Mouse (Mus musculus) adrenal gland, adult 2 months (tissue): Measurements from ENCODE around the gene Olfr323. TPM values are rescaled to one million over a fixed set of nuclear protein-coding genes. Genes with fewer than 3 reads are reported as not detected.

Experiments
- DNase-seq: peaks from one replicate; pipeline ENCODE4 v3.0.0; 2021
- polyA plus RNA-seq: library from polyadenylated mRNA; depleted of rRNA; stranded (reverse); fragments of >200 nt; gene quantifications from 2 replicates; pipeline ENCODE4 v1.2.3, GENCODE M21; 2012; rRNA removed
- total RNA-seq, 2 experiments: library from RNA; stranded (reverse); gene quantifications; 2 replicates each; pipeline ENCODE4 v1.2.3; 2021

Olfr323 gene
- total and polyA plus RNA-seq, 3 experiments = not detected

DNA sequence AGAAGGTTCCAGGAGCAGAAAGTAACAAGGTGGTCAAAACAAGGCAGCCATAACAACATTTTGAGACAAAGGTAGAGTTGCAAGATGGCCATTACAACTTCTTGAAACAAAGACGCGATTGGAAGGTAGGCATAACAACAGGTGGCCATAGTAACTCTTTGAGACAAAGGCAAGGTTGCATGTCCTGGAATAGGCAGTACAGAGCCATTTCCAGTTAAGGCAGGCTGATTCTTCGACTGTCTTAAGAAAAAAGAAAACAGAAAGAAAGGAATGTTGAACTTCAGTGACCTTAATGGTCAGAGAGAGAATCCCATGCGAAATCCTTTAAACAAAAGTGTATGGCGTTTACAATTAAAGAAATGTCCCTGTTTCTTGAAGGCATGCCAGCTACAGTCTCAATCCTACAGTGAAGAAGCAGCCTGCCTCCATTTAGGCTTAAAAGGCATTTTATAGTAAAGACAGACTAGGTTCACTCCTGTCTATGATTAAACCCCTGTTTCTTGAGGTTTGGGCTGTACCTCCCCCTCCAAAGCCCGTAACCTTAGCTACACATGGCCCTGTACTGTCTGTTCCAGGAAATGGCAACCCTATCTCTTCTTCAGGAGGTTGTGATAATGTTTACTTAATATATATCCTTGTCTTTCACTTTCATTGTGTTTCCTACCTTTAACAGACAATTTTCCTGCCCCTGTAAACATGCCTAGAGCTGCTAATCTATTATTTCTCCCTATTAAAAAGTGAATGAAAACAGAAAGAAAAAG, 27.3 kb downstream of the Olfr323 start:
- DNase-seq = no peak

DNA sequence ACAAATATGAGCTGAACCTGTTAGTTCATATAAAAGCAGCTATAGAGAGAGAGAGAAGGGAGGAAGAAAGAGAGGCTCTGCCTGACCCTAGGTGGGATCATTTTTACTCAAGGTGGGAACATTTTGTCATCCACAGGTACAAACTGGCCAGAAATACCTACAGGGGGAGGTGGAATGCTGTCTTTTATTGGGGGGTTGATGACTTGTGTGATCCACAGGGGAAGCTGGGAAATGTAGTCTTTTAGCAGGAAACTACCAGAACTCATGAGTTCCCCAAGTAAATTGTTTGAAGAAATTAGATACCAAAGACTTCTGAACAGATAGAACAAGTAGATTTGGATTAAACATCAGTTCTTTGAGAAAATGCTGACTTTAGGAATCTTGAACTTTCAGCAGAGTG, 28.2 kb downstream of the Olfr323 start:
- DNase-seq = no peak

DNA sequence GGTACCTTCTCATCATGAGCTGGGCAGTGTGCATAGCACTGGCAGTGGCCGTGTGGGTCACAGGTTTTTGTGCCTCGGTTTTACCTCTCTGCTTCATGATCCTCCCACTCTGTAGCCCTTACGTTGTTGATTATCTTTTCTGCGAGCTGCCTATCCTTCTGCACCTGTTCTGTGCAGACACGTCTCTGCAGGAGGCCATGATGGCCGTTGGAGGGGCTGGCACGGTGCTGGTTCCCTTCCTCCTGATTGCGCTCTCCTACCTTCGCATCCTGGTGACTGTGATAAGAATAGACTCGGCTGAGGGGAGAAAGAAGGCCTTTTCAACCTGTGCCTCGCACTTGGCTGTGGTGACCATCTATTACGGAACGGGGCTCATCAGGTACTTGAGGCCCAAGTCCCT, 32.5 kb downstream of the Olfr323 start:
- no peak for DNase-seq

DNA sequence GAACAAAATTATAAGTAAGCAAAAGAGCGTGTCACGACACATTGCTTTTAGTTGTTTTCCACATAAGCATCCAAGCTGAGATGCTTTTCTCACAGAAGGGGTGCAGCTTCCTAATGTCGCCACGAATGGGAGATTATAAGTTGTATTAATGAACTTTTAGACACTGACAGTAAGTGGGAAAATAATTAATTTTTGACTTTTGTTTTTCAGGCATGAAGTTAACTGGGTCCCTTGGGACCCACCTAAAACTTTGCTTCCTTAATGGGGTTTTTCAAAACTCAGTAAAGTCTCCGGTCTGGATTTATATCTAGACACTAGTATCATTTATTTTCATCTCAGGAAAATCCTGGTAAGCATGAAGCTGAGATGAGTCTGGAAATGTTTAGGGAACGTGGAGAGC, 35.5 kb downstream of the Olfr323 start, which contains the start of gene Olfr324:
Olfr324 (plus strand) TSS at position 301 of the 400 bp plus-strand sequence.
- no peak for DNase-seq

GRCm38 (mm10) chr11:58588620-58589250, 41.6 kb downstream of the Olfr323 start:
- no peak for DNase-seq

GRCm38 (mm10) chr11:58587898-58588348, 42.4 kb downstream of the Olfr323 start:
- peak; percentile 39 for DNase-seq

GRCm38 (mm10) chr11:58578636-58579035, 51.7 kb downstream of the Olfr323 start:
- DNase-seq = no peak

- DNase-seq = no peak
Measured at GRCm38 (mm10) chr11:58577430-58577829, 52.9 kb downstream of the Olfr323 start, which contains the start of gene Olfr325. Gene Olfr325, plus strand, starts transcription at chr11:58577730.

Other genes with a start within 250 kb of the Olfr323 start
- not detected for gene 1810065E05Rik, start 209.4 kb downstream of the Olfr323 start, total RNA-seq
- gene 1810065E05Rik, start 209.4 kb downstream of the Olfr323 start, polyA plus RNA-seq = not detected in 2 replicates
- gene Gm12253, start 197.9 kb downstream of the Olfr323 start, total RNA-seq = not detected
- not detected in 2 replicates for gene Gm12253, start 197.9 kb downstream of the Olfr323 start, polyA plus RNA-seq
- not detected for gene Lypd9, start 177.6 kb downstream of the Olfr323 start, total RNA-seq
- gene Lypd9, start 177.6 kb downstream of the Olfr323 start, polyA plus RNA-seq = not detected in 2 replicates
- gene Olfr30, start 168.2 kb downstream of the Olfr323 start, total RNA-seq = not detected
- gene Olfr30, start 168.2 kb downstream of the Olfr323 start, polyA plus RNA-seq = not detected in 2 replicates
- not detected for gene Olfr332, start 137.9 kb downstream of the Olfr323 start, total RNA-seq
- gene Olfr332, start 137.9 kb downstream of the Olfr323 start, polyA plus RNA-seq = not detected in 2 replicates
- gene Olfr331, start 127.9 kb downstream of the Olfr323 start, total RNA-seq = not detected
- not detected in 2 replicates for gene Olfr331, start 127.9 kb downstream of the Olfr323 start, polyA plus RNA-seq
- 1 to 10 TPM in 1 of 2 experiments, under 1 TPM in 1; 0.41 to 1.0 TPM for gene Olfr330, start 95.7 kb downstream of the Olfr323 start, total RNA-seq
- 0.95 and 3.2 TPM in 2 replicates for gene Olfr330, start 95.7 kb downstream of the Olfr323 start, polyA plus RNA-seq
- gene Olfr329-ps, start 84.1 kb downstream of the Olfr323 start, total RNA-seq = 1 to 10 TPM in 1 of 2 experiments, under 1 TPM in 1; 0.62 to 1.4 TPM
- gene Olfr329-ps, start 84.1 kb downstream of the Olfr323 start, polyA plus RNA-seq = 0.69 and 1.0 TPM in 2 replicates
- gene Olfr328, start 74.9 kb downstream of the Olfr323 start, total RNA-seq = under 1 TPM in 1 of 2 experiments, not detected in 1; 0.24 TPM
- not detected in 2 replicates for gene Olfr328, start 74.9 kb downstream of the Olfr323 start, polyA plus RNA-seq
- not detected for gene Olfr224, start 59.9 kb downstream of the Olfr323 start, total RNA-seq
- not detected in 2 replicates for gene Olfr224, start 59.9 kb downstream of the Olfr323 start, polyA plus RNA-seq
- not detected for gene Olfr325, start 52.8 kb downstream of the Olfr323 start, total RNA-seq
- gene Olfr325, start 52.8 kb downstream of the Olfr323 start, polyA plus RNA-seq = not detected in 2 replicates
- not detected for gene Olfr324, start 35.4 kb downstream of the Olfr323 start, total RNA-seq
- not detected in 2 replicates for gene Olfr324, start 35.4 kb downstream of the Olfr323 start, polyA plus RNA-seq
- gene 2210407C18Rik, start 14.4 kb downstream of the Olfr323 start, total RNA-seq = not detected
- 0.17 TPM in 1 of 2 replicates, not detected in the other for gene 2210407C18Rik, start 14.4 kb downstream of the Olfr323 start, polyA plus RNA-seq
- not detected for gene Trim58, start 10.0 kb upstream of the Olfr323 start, total RNA-seq
- gene Trim58, start 10.0 kb upstream of the Olfr323 start, polyA plus RNA-seq = not detected in 2 replicates
- not detected for gene Olfr322, start 28.3 kb upstream of the Olfr323 start, total RNA-seq
- not detected in 2 replicates for gene Olfr322, start 28.3 kb upstream of the Olfr323 start, polyA plus RNA-seq
- gene Olfr320, start 50.6 kb upstream of the Olfr323 start, total RNA-seq = not detected
- not detected in 2 replicates for gene Olfr320, start 50.6 kb upstream of the Olfr323 start, polyA plus RNA-seq
- not detected for gene Olfr319, start 68.7 kb upstream of the Olfr323 start, total RNA-seq
- not detected in 2 replicates for gene Olfr319, start 68.7 kb upstream of the Olfr323 start, polyA plus RNA-seq
- not detected for gene Olfr318, start 93.5 kb upstream of the Olfr323 start, total RNA-seq
- not detected in 2 replicates for gene Olfr318, start 93.5 kb upstream of the Olfr323 start, polyA plus RNA-seq
- gene Olfr317, start 108.7 kb upstream of the Olfr323 start, total RNA-seq = not detected
- not detected in 2 replicates for gene Olfr317, start 108.7 kb upstream of the Olfr323 start, polyA plus RNA-seq
- gene Olfr316, start 122.2 kb upstream of the Olfr323 start, total RNA-seq = not detected
- not detected in 2 replicates for gene Olfr316, start 122.2 kb upstream of the Olfr323 start, polyA plus RNA-seq
- gene Olfr315, start 142.7 kb upstream of the Olfr323 start, total RNA-seq = not detected
- not detected in 2 replicates for gene Olfr315, start 142.7 kb upstream of the Olfr323 start, polyA plus RNA-seq
- gene Olfr314, start 152.5 kb upstream of the Olfr323 start, total RNA-seq = not detected
- gene Olfr314, start 152.5 kb upstream of the Olfr323 start, polyA plus RNA-seq = not detected in 2 replicates
- 1 to 10 TPM; 2.2 to 2.7 TPM for gene Fam183b, start 171.5 kb upstream of the Olfr323 start, total RNA-seq
- gene Fam183b, start 171.5 kb upstream of the Olfr323 start, polyA plus RNA-seq = 0.39 TPM in 1 of 2 replicates, not detected in the other
- not detected for gene Olfr313, start 184.5 kb upstream of the Olfr323 start, total RNA-seq
- gene Olfr313, start 184.5 kb upstream of the Olfr323 start, polyA plus RNA-seq = not detected in 2 replicates
- not detected for gene Olfr312, start 198.7 kb upstream of the Olfr323 start, total RNA-seq
- not detected in 2 replicates for gene Olfr312, start 198.7 kb upstream of the Olfr323 start, polyA plus RNA-seq
- not detected for gene Olfr311, start 208.8 kb upstream of the Olfr323 start, total RNA-seq
- not detected in 2 replicates for gene Olfr311, start 208.8 kb upstream of the Olfr323 start, polyA plus RNA-seq
- 1 to 10 TPM; 4.6 to 5.0 TPM for gene Gm12258, start 216.7 kb upstream of the Olfr323 start, total RNA-seq
- 0.73 and 1.3 TPM in 2 replicates for gene Gm12258, start 216.7 kb upstream of the Olfr323 start, polyA plus RNA-seq
- 1 to 10 TPM; 3.9 to 7.2 TPM for gene 2810021J22Rik, start 236.7 kb upstream of the Olfr323 start, total RNA-seq
- gene 2810021J22Rik, start 236.7 kb upstream of the Olfr323 start, polyA plus RNA-seq = 1.7 and 1.8 TPM in 2 replicates